Mouse (Mus musculus) stomach, embryonic 16.5 days (tissue): Measurements from ENCODE around the gene Wrb. TPM values are rescaled to one million over a fixed set of nuclear protein-coding genes. Genes with fewer than 3 reads are reported as not detected.

Experiments used
- ATAC-seq: fragments of 200-750 bp; cut with Nextera tagmentation; 2 replicates; pipeline ENCODE4 v1.8.0; 2017; ENCODE audit warnings: moderate number of reproducible peaks, moderate TSS enrichment; ENCODE audit not compliant: insufficient read depth, low FRiP score
- H3K27ac ChIP-seq: fragments of 300-500 bp; sonication (generic); 2 replicates; pipeline ENCODE4 v1.5.1; 2014; ENCODE audit warnings: low read length
- H3K27me3 ChIP-seq: fragments of 300-500 bp; sonication (generic); 2 replicates; pipeline ENCODE4 v1.6.1; 2014; ENCODE audit warnings: low read length, control low read depth, mixed read lengths; ENCODE audit not compliant: control insufficient read depth, insufficient read depth
- H3K36me3 ChIP-seq: fragments of 300-500 bp; sonication (generic); 2 replicates; pipeline ENCODE4 v1.6.1; 2014; ENCODE audit warnings: low read length; ENCODE audit not compliant: control insufficient read depth, insufficient read depth
- H3K4me1 ChIP-seq: fragments of 300-500 bp; sonication (generic); 2 replicates; pipeline ENCODE4 v1.6.1; 2014; ENCODE audit warnings: low read length, control low read depth, mixed read lengths; ENCODE audit not compliant: control insufficient read depth, insufficient read depth
- H3K4me2 ChIP-seq: fragments of 300-500 bp; sonication (generic); 2 replicates; pipeline ENCODE4 v1.6.1; 2014; ENCODE audit warnings: low read depth, low read length, mixed read lengths
- H3K4me3 ChIP-seq: fragments of 300-500 bp; sonication (generic); replicated peaks from 2 replicates; pipeline ENCODE4 v1.5.1; 2014; ENCODE audit warnings: mild to moderate bottlenecking, low read length
- H3K9ac ChIP-seq: fragments of 300-500 bp; sonication (generic); 2 replicates; pipeline ENCODE4 v1.6.1; 2014; ENCODE audit warnings: low read length
- H3K9me3 ChIP-seq: fragments of 300-500 bp; sonication (generic); replicated peaks from 2 replicates; pipeline ENCODE4 v1.6.1; 2016; ENCODE audit warnings: low read length, control low read depth; ENCODE audit not compliant: control insufficient read depth
- WGBS: fragments of 180-500 bp; shearing (Covaris S2); extraction: QIAGEN DNeasy Blood & Tissue Kit; methylation state at CpG from one replicate; pipeline ENCODE4 v1.1.7; 2014; 5-methylcytosine and 5-hydroxymethylcytosine counted together
- polyA plus RNA-seq: library from polyadenylated mRNA; unstranded; fragments of >200 nt; fragmentation: Nextera tagmentation; extraction: Ambion mirVana; gene quantifications from 2 replicates; pipeline ENCODE4 v1.2.1, GENCODE M21; 2015

Wrb gene
- polyA plus RNA-seq, 1 experiment from 2014 or later: 55.4 TPM

DNA sequence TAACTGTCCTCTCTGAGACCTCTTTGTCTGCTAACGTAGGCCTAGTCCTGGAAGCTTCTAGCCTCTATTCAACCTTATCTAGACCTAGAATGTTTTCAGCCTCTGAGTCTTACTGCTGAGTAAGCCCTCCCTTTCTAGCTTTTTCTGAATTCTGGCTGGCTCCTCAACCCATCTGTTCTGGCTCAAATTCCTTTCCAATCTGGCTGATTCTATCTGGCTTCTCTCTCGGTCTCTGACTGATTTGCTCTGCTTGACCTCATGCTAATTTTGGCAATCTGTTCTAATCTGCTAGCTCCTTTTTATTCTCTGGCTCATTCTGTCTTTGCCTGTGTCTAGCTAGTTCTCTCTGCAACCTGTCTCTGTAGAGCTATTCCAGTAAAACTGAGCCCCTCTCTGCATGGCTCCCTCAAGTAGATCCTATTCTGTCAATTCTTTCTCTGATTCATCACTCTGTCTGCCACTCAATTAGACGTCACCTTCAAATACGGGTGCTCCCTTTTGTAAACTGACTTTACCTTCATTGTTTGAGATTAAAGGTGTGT is 20.6 kb downstream of the Wrb start:
- no peak overlapping the region for H3K4me3 ChIP-seq
- no peak overlapping the region for H3K4me2 ChIP-seq
- ATAC-seq: no peak
- no peaks in the 10 kb centered on the region for H3K4me1 ChIP-seq
- H3K27me3 ChIP-seq: no peaks in the 10 kb centered on the region
- H3K9ac ChIP-seq: no peak overlapping the region
- H3K36me3 ChIP-seq: no peaks in the 10 kb centered on the region
- no peaks in the 10 kb centered on the region for H3K9me3 ChIP-seq
- no peak overlapping the region for H3K27ac ChIP-seq
- 51% methylated on average over 4 of the region's 4 CpGs for WGBS

GRCm38 (mm10) chr16:96168837-96169236 is 23.6 kb downstream of the Wrb start:
- Histone ChIP-seq H3K4me1 (no peaks in the 10 kb centered on the region), H3K9ac (no peak overlapping the region), H3K27ac (no peak overlapping the region), H3K4me3 (no peak overlapping the region), H3K27me3 (no peaks in the 10 kb centered on the region), H3K36me3 (no peaks in the 10 kb centered on the region), H3K4me2 (no peak overlapping the region), H3K9me3 (no peaks in the 10 kb centered on the region)
- WGBS: 86% methylated on average over 4 of the region's 4 CpGs
- ATAC-seq: no peak

- H3K4me2 ChIP-seq: no peak overlapping the region
- no peak overlapping the region for H3K9ac ChIP-seq
- H3K27ac ChIP-seq: no peak overlapping the region
- no peaks in the 10 kb centered on the region for H3K36me3 ChIP-seq
- H3K9me3 ChIP-seq: no peaks in the 10 kb centered on the region
- ATAC-seq: no peak
- no peak overlapping the region for H3K4me3 ChIP-seq
- WGBS: 45% methylated on average over 8 of the region's 8 CpGs
- H3K27me3 ChIP-seq: no peaks in the 10 kb centered on the region
- no peaks in the 10 kb centered on the region for H3K4me1 ChIP-seq
Measured at GRCm38 (mm10) chr16:96173648-96174047, 28.4 kb downstream of the Wrb start.

DNA sequence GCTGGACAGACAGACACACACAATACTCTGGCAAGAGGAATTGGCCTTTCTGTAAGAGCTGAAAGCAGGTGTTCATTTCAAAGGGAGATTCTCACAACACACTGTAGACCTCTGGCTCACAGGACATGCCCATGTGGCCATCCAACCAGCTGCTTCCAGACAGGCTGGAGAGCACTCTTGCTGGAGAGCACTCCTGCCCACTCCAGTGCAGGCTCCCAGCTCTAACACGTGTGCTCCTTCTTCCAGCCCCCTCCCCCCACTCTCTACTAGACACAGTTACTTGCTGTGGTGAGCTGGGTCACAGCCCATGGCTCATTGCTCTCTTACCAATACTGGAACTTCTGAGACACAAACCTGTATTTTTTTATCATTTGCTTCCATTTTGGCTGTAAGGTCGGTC is 30.2 kb downstream of the Wrb start:
- 44% methylated on average over 2 of the region's 2 CpGs for WGBS
- no peak for ATAC-seq

GRCm38 (mm10) chr16:96179156-96179555 is 33.9 kb downstream of the Wrb start:
- no peak for ATAC-seq
- H3K4me3 ChIP-seq: no peak overlapping the region

More for the DNA sequence above, 30.2 kb downstream of the Wrb start:
- no peaks in the 10 kb centered on the region for H3K27me3 ChIP-seq
- no peak overlapping the region for H3K4me2 ChIP-seq
- no peak overlapping the region for H3K9ac ChIP-seq
- H3K9me3 ChIP-seq: no peaks in the 10 kb centered on the region; the same call in 1 of the 2 replicates
- H3K4me3 ChIP-seq: no peak overlapping the region
- no peak overlapping the region for H3K27ac ChIP-seq
- no peaks in the 10 kb centered on the region for H3K36me3 ChIP-seq
- no peaks in the 10 kb centered on the region for H3K4me1 ChIP-seq

GRCm38 (mm10) chr16:96187619-96188018 is 42.4 kb downstream of the Wrb start:
- H3K4me1 ChIP-seq: peaks cover 5% of the 10 kb centered on the region; the same call in 1 of the 2 replicates
- H3K27ac ChIP-seq: no peak overlapping the region
- no peak overlapping the region for H3K9ac ChIP-seq
- no peak for ATAC-seq
- H3K36me3 ChIP-seq: no peaks in the 10 kb centered on the region
- no peak overlapping the region for H3K4me2 ChIP-seq
- no peaks in the 10 kb centered on the region for H3K27me3 ChIP-seq
- H3K4me3 ChIP-seq: no peak overlapping the region
- WGBS: 83% methylated on average over 5 of the region's 5 CpGs
- peaks cover 4% of the 10 kb centered on the region; the same call in 1 of the 2 replicates for H3K9me3 ChIP-seq

More at GRCm38 (mm10) chr16:96179156-96179555, 33.9 kb downstream of the Wrb start:
- no peaks in the 10 kb centered on the region for H3K36me3 ChIP-seq
- H3K4me2 ChIP-seq: no peak overlapping the region
- no peak overlapping the region for H3K27ac ChIP-seq
- H3K27me3 ChIP-seq: no peaks in the 10 kb centered on the region
- H3K4me1 ChIP-seq: no peaks in the 10 kb centered on the region
- H3K9ac ChIP-seq: no peak overlapping the region
- no peaks in the 10 kb centered on the region; the same call in 1 of the 2 replicates for H3K9me3 ChIP-seq

DNA sequence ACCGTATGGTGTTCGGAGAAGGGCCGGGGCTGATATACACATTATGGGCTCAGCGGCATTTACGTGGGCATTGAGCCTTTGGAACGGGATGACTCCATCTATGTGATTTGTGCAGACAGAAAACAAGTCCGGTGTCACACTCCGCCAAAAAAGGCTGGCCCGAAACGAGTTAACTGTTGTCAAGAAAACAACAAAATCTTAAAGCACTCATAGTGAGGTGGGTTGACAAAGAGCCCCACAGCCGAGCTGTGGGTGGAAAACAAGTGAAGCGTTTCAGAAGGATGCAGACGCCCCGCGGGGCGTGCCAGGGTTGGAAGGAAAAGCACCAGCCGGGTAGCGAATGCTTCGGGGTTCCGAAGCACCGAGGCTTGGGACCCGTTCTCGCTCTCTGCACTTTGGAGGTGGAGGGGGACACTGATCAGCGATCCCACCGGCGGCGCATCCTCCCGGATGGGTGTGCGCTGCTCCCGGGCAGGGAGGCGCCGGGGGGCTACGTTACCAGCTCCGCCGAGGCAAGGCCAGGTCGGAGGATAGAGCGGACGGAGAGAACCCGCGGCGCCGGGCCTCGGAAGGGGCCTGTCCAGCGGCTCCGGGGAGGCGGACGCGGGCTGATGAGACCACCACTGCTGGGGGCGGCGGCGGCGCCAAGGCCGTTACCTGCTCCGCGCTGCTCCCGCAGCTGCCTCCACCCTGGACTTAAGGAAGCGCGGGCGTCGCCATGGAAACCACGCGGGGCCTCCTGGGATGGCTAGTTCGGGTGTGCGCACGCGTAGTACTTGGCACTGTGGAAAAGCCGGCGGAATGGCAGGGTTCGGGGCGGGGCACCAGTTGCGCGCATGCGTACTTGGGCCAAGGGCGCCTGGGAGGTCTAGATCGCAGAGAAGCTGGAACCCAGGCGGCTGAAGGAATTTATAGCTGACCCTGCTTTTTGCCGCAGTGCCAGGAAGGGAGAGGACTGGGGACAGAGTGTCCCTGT is 46.6 kb downstream of the Wrb start, which contains the start of gene Lca5l:
TSS of gene Lca5l (minus strand) at position 741 of the 976 bp plus-strand sequence.
- Histone ChIP-seq H3K36me3 (no peaks in the 10 kb centered on the region), H3K4me2 (peak within 1 kb of the TSS; percentile 82), H3K9ac (peak within 1 kb of the TSS; percentile 77), H3K27me3 (no peaks in the 10 kb centered on the region), H3K27ac (peak within 1 kb of the TSS; percentile 79), H3K4me3 (peak within 1 kb of the TSS; percentile 93), H3K9me3 (0 out of 2 replicates have a peak, but pooled peaks cover 3% of the 10 kb centered on the region), H3K4me1 (peaks cover 5% of the 10 kb centered on the region; the same call in 1 of the 2 replicates)
- under 1% methylated on average over 77 of the region's 77 CpGs for WGBS
- ATAC-seq: peak; percentile 99

GRCm38 (mm10) chr16:96199913-96200701 is 54.9 kb downstream of the Wrb start, which contains the start of gene Sh3bgr:
TSS of gene Sh3bgr (plus strand) at chr16:96200450.
- H3K36me3 ChIP-seq: no peaks in the 10 kb centered on the region
- peak within 1 kb of the TSS; percentile 36 for H3K4me3 ChIP-seq
- 0 out of 2 replicates have a peak, but pooled peaks cover 1% of the 10 kb centered on the region for H3K9me3 ChIP-seq
- H3K27me3 ChIP-seq: no peaks in the 10 kb centered on the region
- H3K27ac ChIP-seq: peak within 1 kb of the TSS; percentile 49
- peak within 1 kb of the TSS; percentile 63 for H3K9ac ChIP-seq
- WGBS: 6% methylated on average over 20 of the region's 20 CpGs
- peak within 1 kb of the TSS; percentile 56 for H3K4me2 ChIP-seq
- H3K4me1 ChIP-seq: 0 out of 2 replicates have a peak, but pooled peaks cover 3% of the 10 kb centered on the region
- peak; percentile 93 for ATAC-seq
